Mouse (Mus musculus) ES-Bruce4 (cell line): ENCODE data around the gene Wnt2.

Source experiments
- CTCF ChIP-seq: IDR thresholded peaks from one replicate; pipeline ENCODE4 v1.8.1; 2011; ENCODE audit warnings: low read depth, low read length
- EP300 ChIP-seq: IDR thresholded peaks from 2 replicates; pipeline ENCODE4 v1.6.1; 2011; ENCODE audit warnings: low read depth, low read length; ENCODE audit not compliant: insufficient read depth
- POLR2A ChIP-seq: IDR thresholded peaks from one replicate; pipeline ENCODE4 v1.8.1; 2011; ENCODE audit warnings: low read length; ENCODE audit not compliant: insufficient read depth

DNA sequence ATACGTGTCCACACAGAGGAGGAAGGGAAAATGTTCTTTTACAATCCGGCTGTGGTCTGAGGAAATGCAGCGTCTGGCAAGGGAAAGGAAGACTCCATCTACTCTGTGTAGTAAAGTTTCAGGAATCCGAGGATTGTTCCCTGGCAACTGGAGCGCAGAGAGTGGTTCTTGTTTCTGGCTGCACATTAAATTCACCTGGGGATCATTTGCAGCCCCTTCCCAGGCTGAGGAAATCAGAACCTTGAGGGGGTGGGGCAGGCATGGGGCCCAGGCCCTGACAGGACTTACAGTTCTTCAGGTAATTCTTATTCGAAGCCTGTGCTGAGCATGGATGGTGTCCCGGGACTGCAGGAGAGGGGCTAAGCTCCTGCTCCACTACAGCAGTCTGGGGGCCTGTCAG is 17.0 kb downstream of the Wnt2 start:
- TF ChIP-seq CTCF = no peak
- TF ChIP-seq POLR2A = no peak
- TF ChIP-seq EP300 = no peak
